Mouse (Mus musculus): Measurements from ENCODE around the gene Tnip2.

Gene Tnip2

DNA sequence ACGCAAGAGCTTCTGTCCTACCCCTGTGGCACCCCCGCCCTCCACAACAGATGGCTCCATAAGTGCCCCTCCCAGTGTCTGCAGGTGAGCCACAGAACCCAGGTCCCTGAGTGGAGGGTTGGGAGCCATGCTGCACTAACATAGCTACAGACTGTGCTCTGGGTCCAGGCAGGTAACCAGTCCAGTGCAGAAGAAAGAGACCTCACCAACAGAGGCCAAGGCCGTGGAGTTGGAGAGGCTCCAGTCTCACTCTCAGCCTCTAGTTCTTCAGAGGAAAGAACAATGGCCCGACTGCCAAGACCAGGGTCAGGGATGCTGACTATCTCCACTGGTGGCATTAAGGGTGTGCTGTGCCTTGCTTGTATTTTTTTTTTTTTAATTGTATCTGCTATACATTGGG is 52.5 kb downstream of the Tnip2 start:
- DNase-seq (ENCODE audit: low spot score) = no peak

- no peak for DNase-seq (ENCODE audit: low spot score)
Measured at GRCm38 (mm10) chr5:34458994-34459393, 54.8 kb downstream of the Tnip2 start.

DNA sequence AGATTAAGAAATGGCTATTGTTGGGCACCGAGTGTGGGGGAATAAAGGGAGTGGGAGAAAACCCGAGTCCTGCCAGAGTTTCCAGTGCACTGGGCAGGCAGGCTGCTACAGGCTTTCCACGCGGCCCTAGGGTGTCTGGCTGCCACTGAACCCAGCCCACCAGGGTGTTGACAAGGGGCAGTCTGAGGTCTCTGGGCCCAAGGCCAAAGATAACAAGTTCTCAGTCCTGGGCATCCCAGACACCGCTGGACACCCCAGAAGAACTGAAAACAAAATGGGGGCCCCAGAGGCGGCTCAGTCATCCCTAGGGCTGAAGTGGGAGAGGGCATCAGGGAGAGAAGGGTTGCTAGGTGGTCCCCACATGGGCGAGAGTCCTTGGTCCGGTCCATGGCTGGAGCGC is 67.6 kb downstream of the Tnip2 start:
- no peak for DNase-seq (ENCODE audit: low spot score)

Measured in retina, embryonic 14.5 days (tissue).